Mouse (Mus musculus): ENCODE results near the gene Ptgfrn. TPM values are rescaled to one million over a fixed set of nuclear protein-coding genes. Genes with fewer than 3 reads are reported as not detected.
A peak's percentile ranks its signal among the peaks of the same experiment; 100 is the strongest.

Gene Ptgfrn
- polyA plus RNA-seq, 1 experiment from 2014 or later = 2.3 TPM

DNA sequence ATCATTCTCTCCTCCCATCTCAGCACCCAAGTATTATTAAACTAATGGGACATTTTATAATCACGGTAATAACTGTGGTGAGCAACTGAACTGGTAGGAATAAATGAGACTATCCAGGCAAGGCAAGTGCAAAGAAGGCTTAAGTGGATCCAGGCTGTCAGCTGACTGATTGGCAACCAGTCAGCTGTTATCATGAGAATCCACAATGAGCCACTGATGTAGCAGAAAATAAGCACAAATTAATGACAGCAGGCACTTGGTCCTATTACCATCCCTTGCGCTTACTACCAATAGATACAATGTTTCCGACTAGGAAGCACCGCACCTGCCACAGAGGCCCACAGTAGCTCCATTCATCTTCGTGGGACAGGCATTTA, 2.4 kb upstream of the Ptgfrn start:
- Histone ChIP-seq H3K9me3 (no peaks in the 10 kb centered on the region), H3K36me3 (no peaks in the 10 kb centered on the region), H3K4me1 (replicated peaks) (peaks cover 42% of the 10 kb centered on the region), H3K27ac (no peak overlapping the region), H3K27me3 (peaks cover 4% of the 10 kb centered on the region), H3K4me3 (replicated peaks) (no peak overlapping the region), H3K9ac (replicated peaks) (no peak overlapping the region), H3K4me2 (replicated peaks) (no peak overlapping the region)
- 77% methylated on average over 5 of the region's 5 CpGs for WGBS
- ATAC-seq = no peak

DNA sequence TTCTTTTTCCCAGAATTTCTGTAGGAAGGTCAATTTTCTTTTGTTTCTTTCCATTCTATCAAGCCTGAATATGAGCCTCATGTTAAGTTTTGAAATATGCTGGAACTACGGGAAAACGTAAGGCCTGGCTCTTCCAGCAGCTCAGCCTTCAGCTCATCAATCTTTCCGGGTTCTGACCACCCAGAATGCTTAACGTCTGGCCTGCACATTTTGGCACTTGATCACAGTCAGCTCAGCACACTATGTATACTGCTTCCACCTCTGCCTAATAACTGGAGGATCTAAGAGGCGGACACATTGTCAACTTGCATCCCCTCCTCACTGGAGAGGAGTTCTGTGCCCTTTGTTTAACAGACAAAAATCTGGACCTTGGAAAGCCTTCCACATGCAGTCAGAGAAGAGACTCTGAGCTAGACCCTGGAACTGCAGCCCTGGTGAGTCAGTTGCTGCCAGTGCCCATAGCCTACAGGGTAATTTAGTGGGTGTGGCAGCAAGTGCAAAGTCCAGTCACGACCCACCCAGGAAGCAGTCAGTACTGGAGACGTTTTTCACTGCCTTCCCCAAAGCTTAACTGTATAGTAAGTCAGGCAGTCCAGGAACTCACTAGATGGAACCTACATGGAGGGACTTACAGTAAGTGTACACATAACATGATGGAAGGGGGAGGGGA, 1.9 kb upstream of the Ptgfrn start:
- Histone ChIP-seq H3K4me3 (replicated peaks) (no peak overlapping the region), H3K9me3 (no peaks in the 10 kb centered on the region), H3K27ac (no peak overlapping the region), H3K4me2 (replicated peaks) (no peak overlapping the region), H3K27me3 (peaks cover 4% of the 10 kb centered on the region), H3K4me1 (replicated peaks) (peaks cover 44% of the 10 kb centered on the region), H3K9ac (replicated peaks) (no peak overlapping the region), H3K36me3 (no peaks in the 10 kb centered on the region)
- WGBS = 62% methylated on average over 7 of the region's 7 CpGs
- no peak for ATAC-seq

DNA sequence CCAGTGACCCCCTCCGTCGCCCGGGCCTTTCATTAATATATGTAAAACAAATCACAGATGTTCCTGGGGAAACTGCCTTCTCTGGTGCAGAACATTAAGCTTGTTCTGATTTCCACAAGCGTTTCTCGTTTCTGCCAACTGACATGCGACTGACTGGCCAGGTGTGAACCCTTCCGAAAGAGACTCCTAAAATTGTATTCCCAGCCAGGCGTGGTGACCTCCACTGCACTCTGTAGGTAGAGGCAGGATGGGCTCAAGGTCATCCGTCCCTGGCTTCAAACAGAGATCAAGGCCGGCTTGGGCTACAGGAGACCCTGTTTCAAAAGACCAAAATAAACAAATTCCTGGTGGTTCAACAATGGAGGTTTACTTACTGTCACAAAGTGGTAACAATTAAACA, 1.2 kb upstream of the Ptgfrn start:
- H3K9me3 ChIP-seq = no peaks in the 10 kb centered on the region
- peaks cover 43% of the 10 kb centered on the region for H3K4me1 ChIP-seq (replicated peaks)
- H3K36me3 ChIP-seq = no peaks in the 10 kb centered on the region
- H3K27ac ChIP-seq = no peak overlapping the region
- H3K4me3 ChIP-seq (replicated peaks) = no peak overlapping the region
- no peak for ATAC-seq
- no peak overlapping the region for H3K9ac ChIP-seq (replicated peaks)
- peaks cover 4% of the 10 kb centered on the region for H3K27me3 ChIP-seq
- 46% methylated on average over 10 of the region's 10 CpGs for WGBS
- H3K4me2 ChIP-seq (replicated peaks) = no peak overlapping the region

DNA sequence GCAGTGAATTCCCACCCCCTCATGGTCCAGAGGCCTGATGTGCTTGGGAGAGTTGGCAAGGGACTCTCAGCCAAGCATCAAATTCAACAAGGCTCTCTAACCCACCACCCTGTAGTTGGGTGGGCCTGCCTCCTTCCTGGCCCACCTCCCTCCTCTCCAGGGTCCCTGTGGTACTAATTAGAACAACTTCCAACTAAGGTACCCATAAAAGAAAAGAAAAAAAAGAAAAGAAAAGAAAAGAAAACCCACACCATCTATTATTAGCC, 693 bp upstream of the Ptgfrn start:
- Histone ChIP-seq H3K9me3 (no peaks in the 10 kb centered on the region), H3K27ac (no peak overlapping the region), H3K4me1 (replicated peaks) (peaks cover 47% of the 10 kb centered on the region), H3K4me2 (replicated peaks) (peak overlapping the region; percentile 95), H3K27me3 (peaks cover 4% of the 10 kb centered on the region), H3K9ac (replicated peaks) (peak overlapping the region; percentile 91; the same call in 1 of the 2 replicates), H3K36me3 (no peaks in the 10 kb centered on the region), H3K4me3 (replicated peaks) (peak overlapping the region; percentile 82)
- peak; percentile 31 for ATAC-seq

DNA sequence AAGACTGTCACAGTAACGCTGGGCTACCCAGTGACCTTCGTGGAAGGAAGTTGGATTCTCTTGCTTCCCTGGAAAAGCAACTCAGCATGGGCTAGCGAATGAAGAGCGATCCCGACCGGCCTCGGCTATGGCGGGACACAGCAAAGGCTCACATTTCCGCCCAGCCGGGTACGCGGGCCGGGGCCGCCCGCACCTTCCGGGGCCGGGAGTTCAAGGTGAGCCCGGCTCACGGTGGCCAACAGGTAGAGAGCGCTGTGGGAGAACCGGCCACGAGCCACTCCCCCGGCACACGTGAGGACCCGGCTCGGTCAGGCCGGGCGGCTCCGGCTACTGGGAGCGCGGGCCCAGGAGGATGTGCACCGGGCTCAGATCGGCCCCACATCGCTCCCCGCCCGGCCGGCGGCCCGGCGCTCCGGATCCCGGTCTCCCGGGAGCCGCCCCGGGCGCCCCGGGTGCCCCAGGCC, 488 bp downstream of the Ptgfrn start:
- peak overlapping the region; percentile 95 for H3K4me2 ChIP-seq (replicated peaks)
- ATAC-seq = peak; percentile 55
- H3K27ac ChIP-seq = peak overlapping the region; percentile 69
- peak overlapping the region; percentile 91 for H3K9ac ChIP-seq (replicated peaks)
- H3K4me3 ChIP-seq (replicated peaks) = peak overlapping the region; percentile 82
- H3K36me3 ChIP-seq = no peaks in the 10 kb centered on the region
- H3K4me1 ChIP-seq (replicated peaks) = peaks cover 58% of the 10 kb centered on the region
- peaks cover 4% of the 10 kb centered on the region; the same call in 1 of the 2 replicates for H3K27me3 ChIP-seq
- WGBS = under 1% methylated on average over 47 of the region's 47 CpGs
- no peaks in the 10 kb centered on the region for H3K9me3 ChIP-seq

DNA sequence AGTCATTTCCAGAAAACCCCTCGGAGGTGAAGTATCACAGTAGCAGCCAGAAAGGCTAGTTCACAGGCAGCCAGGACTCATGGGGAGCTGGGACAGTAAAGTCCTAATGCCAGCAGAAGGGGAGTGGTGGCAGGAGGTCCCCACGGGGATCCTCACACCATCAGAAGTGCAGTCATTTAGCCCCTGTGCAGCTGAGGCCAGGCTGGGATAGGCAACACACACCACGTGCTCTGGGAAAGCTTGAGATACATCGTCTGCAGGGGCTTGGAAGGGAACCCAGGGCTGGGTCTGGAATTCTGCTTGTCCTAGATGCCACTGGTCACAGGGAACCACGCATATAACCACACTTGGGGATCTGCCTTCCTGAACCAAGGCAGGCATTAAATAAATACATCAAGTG, 1.2 kb downstream of the Ptgfrn start:
- Histone ChIP-seq H3K9ac (replicated peaks) (peak overlapping the region; percentile 91; the same call in 1 of the 2 replicates), H3K27ac (no peak overlapping the region), H3K9me3 (no peaks in the 10 kb centered on the region), H3K4me1 (replicated peaks) (peaks cover 58% of the 10 kb centered on the region), H3K4me2 (replicated peaks) (peak overlapping the region; percentile 95), H3K4me3 (replicated peaks) (peak overlapping the region; percentile 82), H3K36me3 (no peaks in the 10 kb centered on the region), H3K27me3 (peaks cover 4% of the 10 kb centered on the region; the same call in 1 of the 2 replicates)
- no peak for ATAC-seq
- WGBS = 25% methylated on average over 5 of the region's 5 CpGs

DNA sequence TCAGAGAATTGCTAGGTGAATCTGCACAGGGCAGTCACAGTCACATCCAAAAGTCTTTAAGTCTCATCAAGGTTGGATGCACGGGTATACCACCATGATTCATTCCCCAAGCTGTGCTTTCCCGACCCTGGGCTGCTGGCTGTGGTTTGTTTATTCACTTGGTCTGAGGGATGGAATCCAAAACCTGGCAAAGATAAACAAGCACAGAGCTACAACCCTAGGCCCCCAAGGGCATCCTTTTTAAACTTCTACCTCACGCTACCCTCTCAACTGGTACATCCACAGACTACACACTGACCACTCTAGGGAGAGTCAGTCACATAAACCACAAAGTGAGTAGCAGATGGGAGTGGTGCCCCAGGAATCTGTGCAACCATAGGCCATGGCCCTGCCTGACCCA, 1.8 kb downstream of the Ptgfrn start:
- no peaks in the 10 kb centered on the region for H3K9me3 ChIP-seq
- H3K4me2 ChIP-seq (replicated peaks) = peak overlapping the region; percentile 95
- ATAC-seq = no peak
- H3K36me3 ChIP-seq = no peaks in the 10 kb centered on the region
- 80% methylated on average over 3 of the region's 3 CpGs for WGBS
- peak overlapping the region; percentile 82; the same call in 1 of the 2 replicates for H3K4me3 ChIP-seq (replicated peaks)
- H3K27me3 ChIP-seq = peaks cover 4% of the 10 kb centered on the region; the same call in 1 of the 2 replicates
- H3K4me1 ChIP-seq (replicated peaks) = peaks cover 58% of the 10 kb centered on the region
- H3K9ac ChIP-seq (replicated peaks) = no peak overlapping the region
- no peak overlapping the region for H3K27ac ChIP-seq

DNA sequence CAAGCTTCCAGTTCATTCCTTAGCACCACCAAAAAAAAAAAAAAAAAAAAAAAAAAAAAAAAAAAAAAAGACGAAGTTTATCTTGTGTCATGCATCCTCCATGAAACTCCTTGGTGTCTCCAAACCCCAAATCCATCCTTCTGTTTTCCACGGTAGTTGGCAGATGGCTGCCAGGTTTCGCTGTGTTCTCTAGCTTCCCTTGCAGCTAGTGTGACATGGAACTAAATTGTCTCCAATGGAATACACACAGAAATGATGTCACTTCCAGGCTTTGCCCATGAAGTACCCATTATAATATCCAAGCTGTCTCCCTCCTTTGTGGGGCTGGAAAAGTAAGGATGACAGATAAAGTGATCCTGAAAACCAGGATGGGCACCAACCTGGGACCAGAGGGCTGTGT, 3.8 kb downstream of the Ptgfrn start:
- H3K4me3 ChIP-seq (replicated peaks) = no peak overlapping the region
- no peak overlapping the region for H3K27ac ChIP-seq
- peaks cover 60% of the 10 kb centered on the region for H3K4me1 ChIP-seq (replicated peaks)
- WGBS = 90% methylated on average over 3 of the region's 3 CpGs
- no peaks in the 10 kb centered on the region for H3K36me3 ChIP-seq
- ATAC-seq = no peak
- no peaks in the 10 kb centered on the region for H3K9me3 ChIP-seq
- H3K9ac ChIP-seq (replicated peaks) = no peak overlapping the region
- H3K4me2 ChIP-seq (replicated peaks) = no peak overlapping the region
- H3K27me3 ChIP-seq = peaks cover 4% of the 10 kb centered on the region; the same call in 1 of the 2 replicates

DNA sequence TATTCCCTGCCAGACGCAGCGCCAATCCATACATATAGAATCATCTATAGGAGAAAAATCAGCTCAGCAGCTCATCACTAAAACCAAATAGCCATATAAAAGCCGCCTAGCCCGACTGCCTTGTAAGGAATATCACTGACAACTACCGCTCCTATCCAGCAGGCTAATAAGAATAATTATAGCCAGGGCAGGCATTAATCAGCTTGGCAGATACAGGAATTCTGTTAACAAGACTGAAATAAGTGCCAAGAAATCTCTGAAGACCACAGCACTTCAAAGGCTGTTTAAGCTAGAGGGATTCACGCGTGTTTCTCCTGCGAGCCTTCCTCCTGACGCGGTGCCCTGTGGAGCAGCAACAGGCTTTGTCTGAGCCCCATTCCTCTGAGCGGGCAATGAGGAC, 4.6 kb downstream of the Ptgfrn start:
- H3K9ac ChIP-seq (replicated peaks) = peak overlapping the region; percentile 25; the same call in 1 of the 2 replicates
- no peak overlapping the region for H3K4me3 ChIP-seq (replicated peaks)
- WGBS = 58% methylated on average over 11 of the region's 11 CpGs
- peaks cover 56% of the 10 kb centered on the region for H3K4me1 ChIP-seq (replicated peaks)
- peak overlapping the region; percentile 39; the same call in 1 of the 2 replicates for H3K27ac ChIP-seq
- ATAC-seq = no peak
- no peaks in the 10 kb centered on the region for H3K9me3 ChIP-seq
- no peaks in the 10 kb centered on the region for H3K36me3 ChIP-seq
- H3K27me3 ChIP-seq = peaks cover 4% of the 10 kb centered on the region; the same call in 1 of the 2 replicates
- no peak overlapping the region for H3K4me2 ChIP-seq (replicated peaks)

DNA sequence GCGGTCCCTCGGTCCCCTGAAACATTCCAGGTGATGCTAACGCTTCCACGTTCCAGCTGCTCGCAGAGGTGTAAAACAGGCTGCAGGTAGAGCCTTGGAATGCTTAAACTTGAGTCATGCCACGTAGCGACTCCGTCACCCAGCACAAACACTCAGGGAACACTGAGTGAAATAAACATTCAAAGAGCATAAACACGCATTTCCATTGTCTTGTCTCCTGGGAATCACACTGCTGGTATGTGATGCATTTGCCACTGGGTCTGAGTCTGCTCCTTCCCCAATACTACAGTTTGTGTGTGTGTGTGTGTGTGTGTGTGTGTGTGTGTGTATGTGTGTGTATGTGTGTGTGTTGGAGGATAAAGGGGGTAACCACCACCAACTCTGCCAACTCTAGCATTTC, 5.2 kb downstream of the Ptgfrn start:
- Histone ChIP-seq H3K27ac (no peak overlapping the region), H3K4me1 (replicated peaks) (peaks cover 53% of the 10 kb centered on the region), H3K36me3 (no peaks in the 10 kb centered on the region), H3K9me3 (no peaks in the 10 kb centered on the region), H3K4me2 (replicated peaks) (no peak overlapping the region), H3K27me3 (peaks cover 4% of the 10 kb centered on the region; the same call in 1 of the 2 replicates), H3K4me3 (replicated peaks) (no peak overlapping the region), H3K9ac (replicated peaks) (no peak overlapping the region)
- 94% methylated on average over 9 of the region's 9 CpGs for WGBS
- no peak for ATAC-seq

DNA sequence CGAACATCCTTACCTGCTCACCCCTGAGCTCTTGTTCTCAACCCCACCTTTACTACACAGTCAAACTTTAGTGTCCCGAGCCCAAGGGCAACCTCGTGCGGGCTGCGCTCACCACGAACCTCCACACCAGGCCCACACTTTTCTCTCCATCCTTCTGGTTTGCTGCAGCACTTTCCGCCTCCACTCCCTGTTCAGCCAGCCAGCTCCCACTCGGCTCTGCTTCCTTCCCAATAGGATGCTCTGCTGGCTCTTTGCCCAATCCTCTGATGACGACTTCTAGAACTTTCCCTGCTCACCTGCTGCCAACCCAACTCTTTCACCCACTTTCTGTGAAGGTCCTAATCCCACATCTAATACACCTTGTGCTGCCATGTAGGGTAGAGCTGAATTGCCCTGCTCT, 6.3 kb downstream of the Ptgfrn start:
- no peak overlapping the region for H3K9ac ChIP-seq (replicated peaks)
- 92% methylated on average over 9 of the region's 9 CpGs for WGBS
- peaks cover 1% of the 10 kb centered on the region; the same call in 1 of the 2 replicates for H3K27me3 ChIP-seq
- no peak for ATAC-seq
- no peaks in the 10 kb centered on the region for H3K36me3 ChIP-seq
- no peak overlapping the region for H3K4me2 ChIP-seq (replicated peaks)
- H3K4me3 ChIP-seq (replicated peaks) = no peak overlapping the region
- H3K4me1 ChIP-seq (replicated peaks) = peaks cover 49% of the 10 kb centered on the region
- no peaks in the 10 kb centered on the region for H3K9me3 ChIP-seq
- no peak overlapping the region for H3K27ac ChIP-seq

DNA sequence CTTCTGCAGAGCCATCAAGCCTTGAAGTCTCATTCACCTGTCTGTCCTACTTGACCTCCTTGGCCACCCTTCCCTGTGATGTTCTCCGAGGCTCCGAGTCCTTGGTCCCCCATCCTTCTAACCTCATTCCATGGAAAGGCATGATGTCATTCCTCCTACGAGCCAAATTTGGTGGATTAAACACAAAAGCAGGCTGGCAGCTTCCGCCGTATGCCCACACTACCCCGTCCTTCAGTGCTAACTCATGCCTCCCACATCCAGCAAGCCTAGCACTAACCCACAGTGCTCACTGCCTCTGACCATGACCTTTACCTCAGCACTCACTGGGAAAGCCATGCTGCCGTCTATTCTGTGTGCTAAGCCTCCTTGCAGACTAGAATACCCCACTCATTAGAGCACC, 8.0 kb downstream of the Ptgfrn start:
- Histone ChIP-seq H3K9ac (replicated peaks) (no peak overlapping the region), H3K4me1 (replicated peaks) (peaks cover 34% of the 10 kb centered on the region), H3K36me3 (no peaks in the 10 kb centered on the region), H3K4me3 (replicated peaks) (no peak overlapping the region), H3K27me3 (no peaks in the 10 kb centered on the region), H3K4me2 (replicated peaks) (no peak overlapping the region), H3K9me3 (no peaks in the 10 kb centered on the region), H3K27ac (no peak overlapping the region)
- WGBS = 83% methylated on average over 7 of the region's 7 CpGs
- no peak for ATAC-seq

DNA sequence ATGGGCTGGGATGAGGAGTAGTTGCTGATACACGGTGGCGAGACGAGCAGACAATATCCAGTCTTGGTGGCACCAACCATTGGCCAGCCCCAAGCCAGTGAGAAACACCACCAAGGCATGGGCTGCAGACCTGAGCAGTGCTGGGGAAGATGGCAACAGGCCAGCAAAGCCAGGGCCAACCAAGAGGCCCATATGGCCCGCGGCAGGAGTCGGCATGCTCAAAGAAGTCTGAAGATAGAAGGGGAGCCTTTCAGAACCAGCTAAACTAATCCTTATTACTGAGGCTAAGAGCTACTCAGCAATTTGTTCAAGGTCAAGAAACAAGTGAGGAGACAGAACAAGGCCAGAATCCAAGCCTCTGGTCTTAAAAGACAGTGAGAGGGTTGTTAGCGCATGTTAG, 8.9 kb downstream of the Ptgfrn start:
- Histone ChIP-seq H3K4me1 (replicated peaks) (peaks cover 29% of the 10 kb centered on the region), H3K9ac (replicated peaks) (no peak overlapping the region), H3K4me3 (replicated peaks) (no peak overlapping the region), H3K27me3 (no peaks in the 10 kb centered on the region), H3K36me3 (no peaks in the 10 kb centered on the region), H3K27ac (no peak overlapping the region), H3K9me3 (no peaks in the 10 kb centered on the region), H3K4me2 (replicated peaks) (no peak overlapping the region)
- WGBS = 80% methylated on average over 7 of the region's 7 CpGs
- no peak for ATAC-seq

Measured in midbrain, embryonic 13.5 days (tissue).